Mouse (Mus musculus) left cerebral cortex, postnatal 25 days (tissue): ENCODE data around the gene Sgip1. TPM values are rescaled to one million over a fixed set of nuclear protein-coding genes. Genes with fewer than 3 reads are reported as not detected.

Experiments used
- DNase-seq, 2 experiments: peaks; one replicate each; pipeline ENCODE4 v3.0.0; 2022; ENCODE audit warnings: low spot score in 2 of 2, mixed read lengths in 1 of 2
- intact Hi-C: fragments of 180-260 bp; cut with DNase I; formaldehyde crosslinking; loops from one replicate; pipeline ENCODE4 v1.15.1; 2025
- total RNA-seq, 2 experiments: library from RNA; stranded (reverse); gene quantifications; 2 replicates each; pipeline ENCODE4 v1.2.3; 2021

Gene Sgip1
- total RNA-seq, 2 experiments from 2014 or later, result 293 to 306 TPM

GRCm38 (mm10) chr4:102990595-102991340 is 249.7 kb downstream of the Sgip1 start:
- DNase-seq, result no peak
- intact Hi-C loops, result no loop called here

GRCm38 (mm10) chr4:102991685-102992084 is 250.6 kb downstream of the Sgip1 start:
- intact Hi-C loops, result no loop called here
- no peak for DNase-seq

GRCm38 (mm10) chr4:103004681-103005080 is 263.6 kb downstream of the Sgip1 start:
- intact Hi-C loops, result no loop called here

GRCm38 (mm10) chr4:103005190-103005945 is 264.3 kb downstream of the Sgip1 start:
- intact Hi-C loops, result no loop called here
- DNase-seq, result peak in 1 of 2 experiments; percentile 19

More at GRCm38 (mm10) chr4:103004681-103005080, 263.6 kb downstream of the Sgip1 start:
- DNase-seq, result no peak

- intact Hi-C loops, result no loop called here
Observed at GRCm38 (mm10) chr4:103006266-103006665, 265.2 kb downstream of the Sgip1 start.

GRCm38 (mm10) chr4:103006943-103007418 is 265.9 kb downstream of the Sgip1 start:
- intact Hi-C loops, result no loop called here

More at GRCm38 (mm10) chr4:103006266-103006665, 265.2 kb downstream of the Sgip1 start:
- no peak for DNase-seq

GRCm38 (mm10) chr4:103010734-103011133 is 269.6 kb downstream of the Sgip1 start:
- DNase-seq, result no peak
- intact Hi-C loops, result no loop called here

More at GRCm38 (mm10) chr4:103006943-103007418, 265.9 kb downstream of the Sgip1 start:
- DNase-seq, result no peak

GRCm38 (mm10) chr4:103011823-103012222 is 270.7 kb downstream of the Sgip1 start:
- intact Hi-C loops, result no loop called here
- peak; percentile 27 to 40 for DNase-seq

- intact Hi-C loops, result no loop called here
- DNase-seq, result peak in 1 of 2 experiments; percentile 27
Observed at GRCm38 (mm10) chr4:103013490-103013889, 272.4 kb downstream of the Sgip1 start.

Other genes starting within 250 kb of the Sgip1 start
- under 1 TPM; 0.18 to 0.41 TPM for gene Tctex1d1, start 237.3 kb downstream of the Sgip1 start, total RNA-seq